Mouse (Mus musculus): ENCODE data around the gene Gse1.

DNA sequence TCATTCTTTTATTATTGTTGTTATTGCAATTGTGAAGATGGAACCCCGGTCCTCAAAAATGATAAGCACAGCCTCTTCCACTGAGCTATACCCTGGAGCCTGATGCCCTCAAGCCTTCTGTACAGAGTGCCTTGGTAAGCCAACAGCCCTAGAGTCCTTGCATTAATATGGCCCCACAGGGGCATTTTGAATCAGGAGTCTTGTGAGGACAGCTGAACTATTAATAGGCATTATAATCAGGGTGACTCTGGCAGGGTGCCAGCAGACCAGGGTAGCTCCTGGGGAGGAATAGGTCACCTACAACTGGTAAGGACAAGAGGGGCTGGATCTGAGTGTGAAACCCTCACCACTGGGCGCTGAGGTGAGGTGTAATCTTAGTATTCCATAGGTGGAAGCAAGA is 361.7 kb downstream of the Gse1 start:
- TF ChIP-seq POLR2A (IDR thresholded peaks at IDR 0.05; ENCODE audit: low read depth, low read length) (no peak), CTCF (conservative IDR thresholded peaks at IDR 0.05; ENCODE audit: insufficient read depth, insufficient read length, low read depth, low read length) (no peak)

Data from kidney, adult 2 months (tissue).